Mouse (Mus musculus) urinary bladder, postnatal 25 days (tissue): Measurements from ENCODE around the gene Olfr869.

ENCODE experiments used
- DNase-seq: peaks from one replicate; pipeline ENCODE4 v3.0.0; 2022; ENCODE audit warnings: low spot score

The Olfr869 gene

DNA sequence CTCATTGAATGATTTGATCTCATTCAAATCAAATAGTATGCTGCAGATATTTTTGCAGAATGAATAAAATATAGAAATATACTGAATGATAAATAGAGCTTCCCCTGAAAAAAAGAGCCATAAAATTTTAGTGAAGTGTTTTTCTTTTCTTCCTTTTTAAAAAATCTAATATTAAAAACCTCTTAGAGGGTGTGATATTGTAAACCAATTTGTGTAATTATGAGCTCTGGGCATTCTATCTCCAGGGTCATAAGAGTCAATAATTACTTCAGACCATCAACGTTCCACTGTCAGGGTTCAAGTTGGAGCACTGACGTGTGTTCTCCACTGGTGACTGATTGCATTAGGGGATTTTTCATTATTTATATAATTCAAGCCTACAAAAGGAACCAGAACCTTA lies at the start of gene Olfr869:
Gene Olfr869, plus strand, starts transcription at position 301 of the 400 bp plus-strand sequence.
- DNase-seq, result no peak

DNA sequence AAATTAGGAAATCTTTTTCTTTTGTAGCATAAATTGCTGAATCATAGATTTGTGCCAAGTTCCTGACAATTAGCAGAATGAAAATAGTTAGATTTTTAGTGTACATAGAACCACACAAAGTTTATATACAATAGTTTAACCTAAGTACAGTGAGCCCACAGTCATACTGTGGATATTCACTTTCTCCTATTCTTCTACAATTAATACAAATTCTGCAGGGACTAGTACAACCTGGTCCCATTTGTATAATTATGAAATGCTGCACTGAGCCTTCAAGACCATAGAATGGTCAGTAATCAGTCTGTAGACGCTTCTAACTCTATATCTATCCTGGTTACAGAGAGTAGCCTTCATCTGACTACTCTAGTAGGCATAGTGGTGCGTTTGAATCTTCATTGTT lies 30.5 kb upstream of the Olfr869 start, which contains the start of gene Olfr868:
Gene Olfr868, plus strand, starts transcription at position 301 of the 400 bp plus-strand sequence.
- no peak for DNase-seq

DNA sequence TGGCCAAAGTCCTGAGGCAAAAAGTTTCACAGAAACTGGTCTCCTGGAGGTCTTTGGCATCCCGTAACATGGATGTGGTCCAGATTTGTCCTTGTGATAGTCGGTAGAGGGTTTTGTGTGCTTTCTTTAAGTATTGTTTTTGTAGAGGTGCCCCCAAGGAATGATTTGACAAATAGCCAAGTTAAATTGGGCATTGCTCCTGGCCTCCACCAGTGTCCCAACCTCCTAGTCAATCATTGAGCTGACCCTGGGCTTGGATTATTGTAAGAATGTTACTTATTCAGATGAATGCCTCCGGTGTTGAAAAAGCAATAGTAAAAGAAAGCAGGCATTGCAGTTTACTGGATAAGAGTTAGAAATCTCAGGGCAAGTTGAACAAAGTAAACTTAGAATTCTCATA lies 20.9 kb downstream of the Olfr869 start:
- DNase-seq, result no peak

DNA sequence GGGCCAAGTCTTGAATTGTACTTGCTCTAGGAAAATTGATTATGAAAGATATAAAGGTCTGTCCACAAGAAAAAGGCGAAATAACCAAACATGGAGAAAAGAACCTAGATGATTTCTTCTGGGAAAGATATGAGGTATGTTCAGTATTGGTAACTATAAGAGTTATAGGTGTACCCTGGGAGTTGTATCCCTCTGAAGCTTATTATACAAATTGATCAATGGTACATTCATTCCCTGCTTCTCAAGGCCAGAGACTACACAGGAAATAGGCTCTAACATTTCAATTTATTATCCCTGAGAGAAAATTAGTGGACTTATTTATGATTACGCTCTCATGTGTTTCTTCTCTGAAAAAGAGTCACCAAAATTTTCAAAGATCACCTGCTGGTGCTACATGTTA lies 45.1 kb downstream of the Olfr869 start, which contains the start of gene Olfr870:
Gene Olfr870, minus strand, starts transcription at position 101 of the 400 bp plus-strand sequence.
- no peak for DNase-seq

GRCm38 (mm10) chr9:20179463-20179862 lies 50.7 kb downstream of the Olfr869 start:
- DNase-seq, result no peak
